Mouse (Mus musculus) heart, embryonic 12.5 days (tissue): ENCODE data around the gene Stum. TPM values are rescaled to one million over a fixed set of nuclear protein-coding genes. Genes with fewer than 3 reads are reported as not detected.
"Not testable (repeated sequence)": the region's sequence is repeated elsewhere in the genome, so short reads cannot be mapped to it uniquely, and the experiment has no call there.

Source experiments
- ATAC-seq: fragments of 200-750 bp; cut with Nextera tagmentation; 2 replicates; pipeline ENCODE4 v1.8.0; 2017; ENCODE audit warnings: moderate TSS enrichment, moderate library complexity; ENCODE audit not compliant: insufficient number of reproducible peaks, low FRiP score
- H3K27ac ChIP-seq: fragments of 300-500 bp; sonication (generic); 2 replicates; pipeline ENCODE4 v1.5.1; 2016; ENCODE audit warnings: mild to moderate bottlenecking, moderate library complexity; ENCODE audit not compliant: poor library complexity, severe bottlenecking
- H3K27me3 ChIP-seq: fragments of 300-500 bp; sonication (generic); replicated peaks from 2 replicates; pipeline ENCODE4 v1.6.1; 2016; ENCODE audit warnings: mild to moderate bottlenecking, moderate library complexity
- H3K36me3 ChIP-seq: fragments of 300-500 bp; sonication (generic); 2 replicates; pipeline ENCODE4 v1.6.1; 2016; ENCODE audit warnings: mild to moderate bottlenecking, moderate library complexity
- H3K4me1 ChIP-seq: fragments of 300-500 bp; sonication (generic); replicated peaks from 2 replicates; pipeline ENCODE4 v1.6.1; 2016; ENCODE audit warnings: mild to moderate bottlenecking
- H3K4me2 ChIP-seq: fragments of 300-500 bp; sonication (generic); 2 replicates; pipeline ENCODE4 v1.6.1; 2016; ENCODE audit warnings: mild to moderate bottlenecking, moderate library complexity
- H3K4me3 ChIP-seq: fragments of 300-500 bp; sonication (generic); 2 replicates; pipeline ENCODE4 v1.5.1; 2016; ENCODE audit warnings: mild to moderate bottlenecking
- H3K9ac ChIP-seq: fragments of 300-500 bp; sonication (generic); 2 replicates; pipeline ENCODE4 v1.6.1; 2016; ENCODE audit warnings: mild to moderate bottlenecking, moderate library complexity
- H3K9me3 ChIP-seq: fragments of 300-500 bp; sonication (generic); replicated peaks from 2 replicates; pipeline ENCODE4 v1.6.1; 2016; ENCODE audit warnings: mild to moderate bottlenecking, moderate library complexity
- WGBS: fragments of 180-500 bp; shearing (Covaris S2); methylation state at CpG from one replicate; pipeline ENCODE4 v1.1.7; 2016; 5-methylcytosine and 5-hydroxymethylcytosine counted together
- polyA plus RNA-seq: library from polyadenylated mRNA; unstranded; fragments of >200 nt; fragmentation: Nextera tagmentation; extraction: Ambion mirVana; gene quantifications from 2 replicates; pipeline ENCODE4 v1.2.1, GENCODE M21; 2016

Gene Stum
- polyA plus RNA-seq: 0.10 and 0.23 TPM in 2 replicates

DNA sequence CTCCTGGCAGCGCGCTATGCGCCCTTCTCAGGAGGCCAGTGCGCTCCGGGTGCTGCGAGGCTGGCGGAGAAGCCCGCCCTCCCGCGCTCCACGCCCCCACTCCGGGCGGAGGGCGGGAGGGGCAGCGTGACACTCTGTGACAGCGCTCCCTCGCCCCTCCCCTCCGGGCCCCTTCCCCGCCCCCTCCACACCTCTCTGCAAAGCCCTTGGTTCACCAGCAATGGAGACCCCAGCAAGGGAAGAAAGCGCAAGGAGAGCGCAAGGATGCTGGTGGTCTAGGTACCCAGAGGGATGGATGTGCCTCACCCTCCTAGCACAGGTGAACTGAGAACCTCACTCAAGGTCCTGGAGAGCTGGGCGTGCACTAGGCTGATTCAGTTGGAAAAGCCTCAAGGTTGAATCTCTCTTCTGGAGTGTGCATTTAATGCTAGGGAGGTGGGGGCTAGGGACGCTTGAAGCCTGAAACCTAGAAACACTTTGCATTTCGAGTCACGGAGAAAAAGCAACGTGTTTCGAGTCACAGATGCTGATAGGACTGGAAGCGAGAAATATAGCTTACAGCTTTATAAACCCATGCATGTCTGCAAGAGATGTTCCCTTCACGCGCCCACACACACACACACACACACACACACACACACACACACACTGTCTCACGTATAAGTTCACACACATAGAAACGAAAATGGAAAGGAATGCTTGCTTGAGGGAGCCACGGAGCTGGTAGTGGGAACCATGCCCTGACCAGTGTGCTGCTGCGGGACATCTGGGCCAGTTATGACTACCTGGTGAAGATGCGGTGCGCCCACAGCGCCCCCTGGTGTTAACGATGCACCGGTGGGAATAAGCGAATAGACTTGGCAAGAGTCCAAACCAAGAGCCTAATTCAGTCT is at the start of gene Stum:
Stum (minus strand) TSS at position 106 of the 893 bp plus-strand sequence.
- H3K36me3 ChIP-seq: no peaks in the 10 kb centered on the region
- H3K4me1 ChIP-seq: peaks cover 20% of the 10 kb centered on the region
- H3K9me3 ChIP-seq: no peaks in the 10 kb centered on the region
- H3K9ac ChIP-seq: 0 out of 2 replicates have a peak within 1 kb of the TSS, but pooled peaks have one; percentile 19
- H3K4me3 ChIP-seq: peak within 1 kb of the TSS; percentile 45
- 4% methylated on average over 40 of the region's 40 CpGs for whole genome bisulfite sequencing
- H3K27me3 ChIP-seq: peaks cover 94% of the 10 kb centered on the region
- no peak within 1 kb of the TSS for H3K27ac ChIP-seq
- no peak; the same call in 1 of the 2 replicates for ATAC-seq
- peak within 1 kb of the TSS; percentile 75 for H3K4me2 ChIP-seq

- H3K9ac ChIP-seq: no peak overlapping the region
- no peak overlapping the region for H3K4me3 ChIP-seq
- H3K9me3 ChIP-seq: peaks cover 12% of the 10 kb centered on the region
- WGBS: 93% methylated on average over 11 of the region's 11 CpGs
- peaks cover 13% of the 10 kb centered on the region for H3K27me3 ChIP-seq
- H3K4me1 ChIP-seq: 0 out of 2 replicates have a peak, but pooled peaks cover 6% of the 10 kb centered on the region
- no peak overlapping the region for H3K4me2 ChIP-seq
- H3K27ac ChIP-seq: no peak overlapping the region
- ATAC-seq: no peak
- no peaks in the 10 kb centered on the region for H3K36me3 ChIP-seq
Measured at GRCm38 (mm10) chr1:180532671-180533070, 49.4 kb upstream of the Stum start.

- Histone ChIP-seq H3K4me2 (no peak overlapping the region), H3K9ac (no peak overlapping the region), H3K9me3 (peaks cover 12% of the 10 kb centered on the region), H3K4me3 (no peak overlapping the region), H3K4me1 (no peaks in the 10 kb centered on the region), H3K27me3 (peaks cover 17% of the 10 kb centered on the region), H3K27ac (no peak overlapping the region), H3K36me3 (no peaks in the 10 kb centered on the region)
- 61% methylated on average over 8 of the region's 8 CpGs for WGBS
- no peak for ATAC-seq
Measured at GRCm38 (mm10) chr1:180530457-180531263, 47.4 kb upstream of the Stum start.

DNA sequence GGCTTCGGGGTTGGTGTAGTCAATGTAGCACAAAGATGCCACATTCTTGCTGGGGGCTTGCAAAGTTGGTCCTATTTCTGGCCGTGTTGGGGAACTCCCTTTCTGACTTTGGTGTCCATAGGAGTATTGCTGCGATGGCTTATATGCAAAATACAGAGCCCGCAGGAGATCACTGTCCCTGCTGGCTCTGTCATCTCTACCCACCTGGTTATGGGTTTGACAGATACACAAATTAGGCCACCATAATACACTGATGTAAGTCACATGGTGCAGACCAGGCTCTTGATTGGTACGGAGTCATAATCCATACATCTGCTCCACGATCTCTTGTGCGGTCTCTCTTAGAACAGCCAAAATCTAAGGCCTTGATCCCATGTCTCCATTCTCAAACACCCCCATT is 46.5 kb upstream of the Stum start:
- ATAC-seq: no peak
- no peak overlapping the region for H3K4me3 ChIP-seq
- 85% methylated on average over 7 of the region's 7 CpGs for WGBS

DNA sequence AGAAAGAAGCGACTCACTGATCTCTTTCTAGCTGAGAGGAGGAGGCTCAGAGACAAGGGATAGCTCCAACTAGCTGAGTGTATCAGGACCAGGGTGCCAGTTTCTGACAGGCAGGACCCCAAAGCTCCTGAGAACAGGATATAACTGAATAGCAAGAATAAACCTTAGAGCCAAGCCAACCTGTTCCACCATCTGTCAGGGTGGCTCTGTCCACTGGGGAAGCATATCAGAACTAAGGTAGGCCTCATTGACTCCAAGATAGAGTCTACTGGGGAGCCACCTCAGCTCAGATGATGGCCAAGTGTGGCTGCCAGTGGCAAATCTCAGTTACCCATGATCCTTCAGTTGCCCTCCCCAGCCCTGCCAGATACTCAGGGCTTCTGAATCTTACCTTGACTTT is 42.0 kb upstream of the Stum start:
- 71% methylated on average over 1 of the region's 1 CpGs for WGBS
- ATAC-seq: no peak
- Histone ChIP-seq H3K4me2 (no peak overlapping the region), H3K4me3 (no peak overlapping the region), H3K4me1 (no peaks in the 10 kb centered on the region), H3K9me3 (no peaks in the 10 kb centered on the region), H3K27me3 (peaks cover 46% of the 10 kb centered on the region), H3K9ac (no peak overlapping the region), H3K27ac (no peak overlapping the region), H3K36me3 (no peaks in the 10 kb centered on the region)

More for the DNA sequence above, 46.5 kb upstream of the Stum start:
- H3K9me3 ChIP-seq: peaks cover 12% of the 10 kb centered on the region
- H3K9ac ChIP-seq: no peak overlapping the region
- H3K36me3 ChIP-seq: no peaks in the 10 kb centered on the region
- H3K4me2 ChIP-seq: no peak overlapping the region
- H3K27me3 ChIP-seq: peaks cover 23% of the 10 kb centered on the region
- no peaks in the 10 kb centered on the region for H3K4me1 ChIP-seq
- H3K27ac ChIP-seq: no peak overlapping the region

DNA sequence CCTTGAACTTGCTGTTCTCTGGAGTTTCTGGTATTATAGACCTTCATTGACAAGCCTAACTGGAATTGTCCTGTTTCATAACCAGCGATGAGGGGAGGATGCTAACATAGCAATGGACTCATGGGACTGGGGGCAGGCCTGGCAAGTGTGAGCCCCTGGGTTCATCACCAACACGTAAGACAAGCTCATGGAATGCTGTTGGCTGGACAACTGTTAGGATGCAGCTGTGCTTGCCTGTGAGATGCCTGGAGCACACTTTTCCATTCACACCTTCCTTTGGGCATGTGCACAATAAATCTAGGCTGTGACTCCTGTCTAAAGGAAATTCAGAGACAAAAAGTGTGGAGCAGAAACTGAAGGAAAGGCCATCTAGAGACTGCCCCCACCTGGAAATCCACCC is 40.0 kb upstream of the Stum start:
- H3K4me3 ChIP-seq: no peak overlapping the region
- no peaks in the 10 kb centered on the region for H3K9me3 ChIP-seq
- H3K36me3 ChIP-seq: no peaks in the 10 kb centered on the region
- no peak overlapping the region for H3K27ac ChIP-seq
- H3K4me1 ChIP-seq: no peaks in the 10 kb centered on the region
- H3K27me3 ChIP-seq: peaks cover 61% of the 10 kb centered on the region
- no peak overlapping the region for H3K4me2 ChIP-seq
- WGBS: 72% methylated on average over 2 of the region's 2 CpGs
- H3K9ac ChIP-seq: no peak overlapping the region
- ATAC-seq: no peak

- Histone ChIP-seq H3K27me3 (peaks cover 55% of the 10 kb centered on the region), H3K4me3 (no peak overlapping the region), H3K27ac (no peak overlapping the region), H3K4me2 (no peak overlapping the region), H3K4me1 (peaks cover 19% of the 10 kb centered on the region), H3K9me3 (no peaks in the 10 kb centered on the region), H3K9ac (no peak overlapping the region), H3K36me3 (no peaks in the 10 kb centered on the region)
- WGBS: 66% methylated on average over 7 of the region's 7 CpGs
- ATAC-seq: no peak
Measured at GRCm38 (mm10) chr1:180520190-180520589, 36.9 kb upstream of the Stum start.

DNA sequence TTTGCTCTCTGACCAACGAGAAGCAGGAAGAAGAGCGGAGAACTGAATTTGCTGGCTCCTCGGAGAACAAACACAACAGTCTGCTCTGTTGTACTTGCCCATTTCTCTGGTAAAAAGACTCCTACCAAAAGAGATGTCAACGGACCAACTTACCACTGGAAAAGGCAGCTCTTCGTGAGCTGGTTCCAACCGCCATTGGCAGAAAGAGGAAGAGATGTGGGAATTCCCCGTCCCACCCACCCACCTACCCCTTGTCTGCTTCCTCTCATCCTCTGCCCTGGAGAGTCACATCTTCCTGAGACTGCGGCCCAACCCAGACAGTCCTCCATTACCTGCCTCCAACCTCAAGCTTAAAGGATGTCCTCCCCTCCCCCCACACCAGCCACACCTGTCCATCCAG is 36.2 kb upstream of the Stum start:
- Histone ChIP-seq H3K4me2 (no peak overlapping the region), H3K27me3 (peaks cover 53% of the 10 kb centered on the region), H3K27ac (no peak overlapping the region), H3K4me3 (no peak overlapping the region), H3K9ac (no peak overlapping the region), H3K9me3 (no peaks in the 10 kb centered on the region), H3K36me3 (no peaks in the 10 kb centered on the region), H3K4me1 (peaks cover 19% of the 10 kb centered on the region)
- 73% methylated on average over 8 of the region's 8 CpGs for WGBS
- no peak for ATAC-seq

DNA sequence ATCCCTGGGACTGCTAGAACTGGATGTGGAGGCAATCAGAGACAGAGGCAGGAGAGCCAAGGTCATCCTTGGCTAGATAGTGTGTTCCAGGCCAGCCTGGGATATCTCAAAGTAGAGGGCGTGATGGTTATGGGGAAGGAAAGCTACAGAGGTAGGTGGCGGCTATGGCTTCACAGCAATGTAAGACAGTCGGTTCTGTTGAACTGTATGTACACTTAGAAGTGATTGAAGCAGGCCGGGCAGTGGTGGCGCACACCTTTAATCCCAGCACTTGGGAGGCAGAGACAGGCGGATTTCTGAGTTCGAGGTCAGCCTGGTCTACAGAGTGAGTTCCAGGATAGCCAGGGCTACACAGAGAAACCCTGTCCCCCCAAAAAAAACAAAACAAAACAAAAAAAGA is 35.6 kb upstream of the Stum start:
- peaks cover 57% of the 10 kb centered on the region for H3K27me3 ChIP-seq
- H3K27ac ChIP-seq, H3K9ac ChIP-seq, H3K4me3 ChIP-seq, H3K4me2 ChIP-seq, ATAC-seq, H3K36me3 ChIP-seq, H3K9me3 ChIP-seq: not testable (repeated sequence)
- 87% methylated on average over 7 of the region's 7 CpGs for WGBS
- peaks cover 19% of the 10 kb centered on the region for H3K4me1 ChIP-seq

- Histone ChIP-seq H3K27me3 (peaks cover 59% of the 10 kb centered on the region), H3K36me3 (no peaks in the 10 kb centered on the region), H3K4me2 (no peak overlapping the region), H3K4me1 (peaks cover 19% of the 10 kb centered on the region), H3K9me3 (no peaks in the 10 kb centered on the region), H3K4me3 (no peak overlapping the region), H3K9ac (no peak overlapping the region), H3K27ac (no peak overlapping the region)
- ATAC-seq: no peak
- 63% methylated on average over 8 of the region's 8 CpGs for WGBS
Measured at GRCm38 (mm10) chr1:180518412-180518811, 35.1 kb upstream of the Stum start.

GRCm38 (mm10) chr1:180517390-180518054 is 34.2 kb upstream of the Stum start:
- no peaks in the 10 kb centered on the region for H3K36me3 ChIP-seq
- no peak for ATAC-seq
- peaks cover 19% of the 10 kb centered on the region for H3K4me1 ChIP-seq
- H3K9ac ChIP-seq: no peak overlapping the region
- H3K9me3 ChIP-seq: no peaks in the 10 kb centered on the region
- no peak overlapping the region for H3K4me2 ChIP-seq
- 53% methylated on average over 10 of the region's 10 CpGs for WGBS
- peaks cover 68% of the 10 kb centered on the region for H3K27me3 ChIP-seq
- H3K4me3 ChIP-seq: no peak overlapping the region
- no peak overlapping the region for H3K27ac ChIP-seq
